Mouse (Mus musculus): Measurements from ENCODE around the gene Myo3b. TPM values are rescaled to one million over a fixed set of nuclear protein-coding genes. Genes with fewer than 3 reads are reported as not detected.
A peak's percentile ranks its signal among the peaks of the same experiment; 100 is the strongest.

Myo3b gene
- polyA plus RNA-seq, 1 experiment from 2014 or later = 0.39 TPM

GRCm38 (mm10) chr2:70443035-70443434 is 404.1 kb downstream of the Myo3b start:
- 5% methylated on average over 4 of the region's 4 CpGs for WGBS
- H3K9ac ChIP-seq (ENCODE audit: low read depth, low read length) = no peak overlapping the region
- H3K27me3 ChIP-seq (replicated peaks; ENCODE audit: control insufficient read depth, insufficient read depth, low read length) = no peaks in the 10 kb centered on the region
- H3K4me2 ChIP-seq (ENCODE audit: low read length) = no peak overlapping the region; the same call in 1 of the 2 replicates
- peak; percentile 52; the same call in 1 of the 2 replicates for ATAC-seq
- H3K4me3 ChIP-seq (ENCODE audit: low read length) = no peak overlapping the region
- no peaks in the 10 kb centered on the region for H3K9me3 ChIP-seq (ENCODE audit: control insufficient read depth, low read length)
- peaks cover 8% of the 10 kb centered on the region for H3K4me1 ChIP-seq (ENCODE audit: control insufficient read depth, insufficient read depth, low read depth, low read length)
- H3K27ac ChIP-seq (ENCODE audit: low read depth, low read length) = no peak overlapping the region
- H3K36me3 ChIP-seq (ENCODE audit: control insufficient read depth, insufficient read depth, low read length) = no peaks in the 10 kb centered on the region

GRCm38 (mm10) chr2:70444141-70444540 is 405.2 kb downstream of the Myo3b start:
- H3K27ac ChIP-seq (ENCODE audit: low read depth, low read length) = no peak overlapping the region; the same call in 1 of the 2 replicates
- peak; percentile 58; the same call in 1 of the 2 replicates for ATAC-seq
- no peaks in the 10 kb centered on the region for H3K9me3 ChIP-seq (ENCODE audit: control insufficient read depth, low read length)

GRCm38 (mm10) chr2:70456205-70456604 is 417.3 kb downstream of the Myo3b start:
- WGBS = 9% methylated on average over 12 of the region's 12 CpGs

More at GRCm38 (mm10) chr2:70444141-70444540, 405.2 kb downstream of the Myo3b start:
- no peaks in the 10 kb centered on the region for H3K27me3 ChIP-seq (replicated peaks; ENCODE audit: control insufficient read depth, insufficient read depth, low read length)
- H3K4me3 ChIP-seq (ENCODE audit: low read length) = no peak overlapping the region
- H3K9ac ChIP-seq (ENCODE audit: low read depth, low read length) = no peak overlapping the region
- peaks cover 8% of the 10 kb centered on the region for H3K4me1 ChIP-seq (ENCODE audit: control insufficient read depth, insufficient read depth, low read depth, low read length)
- 5% methylated on average over 7 of the region's 7 CpGs for whole genome bisulfite sequencing
- no peaks in the 10 kb centered on the region for H3K36me3 ChIP-seq (ENCODE audit: control insufficient read depth, insufficient read depth, low read length)
- H3K4me2 ChIP-seq (ENCODE audit: low read length) = peak overlapping the region; percentile 36

GRCm38 (mm10) chr2:70463606-70464005 is 424.7 kb downstream of the Myo3b start:
- Histone ChIP-seq H3K27me3 (replicated peaks; ENCODE audit: control insufficient read depth, insufficient read depth, low read length) (peaks cover 5% of the 10 kb centered on the region; the same call in 1 of the 2 replicates), H3K9ac (ENCODE audit: low read depth, low read length) (no peak overlapping the region), H3K9me3 (ENCODE audit: control insufficient read depth, low read length) (no peaks in the 10 kb centered on the region), H3K27ac (ENCODE audit: low read depth, low read length) (no peak overlapping the region), H3K4me1 (ENCODE audit: control insufficient read depth, insufficient read depth, low read depth, low read length) (no peaks in the 10 kb centered on the region), H3K4me3 (ENCODE audit: low read length) (no peak overlapping the region), H3K4me2 (ENCODE audit: low read length) (no peak overlapping the region), H3K36me3 (ENCODE audit: control insufficient read depth, insufficient read depth, low read length) (no peaks in the 10 kb centered on the region)
- no peak for ATAC-seq
- 89% methylated on average over 1 of the region's 1 CpGs for WGBS

More at GRCm38 (mm10) chr2:70456205-70456604, 417.3 kb downstream of the Myo3b start:
- Histone ChIP-seq H3K4me2 (ENCODE audit: low read length) (peak overlapping the region; percentile 51), H3K4me1 (ENCODE audit: control insufficient read depth, insufficient read depth, low read depth, low read length) (no peaks in the 10 kb centered on the region), H3K9me3 (ENCODE audit: control insufficient read depth, low read length) (no peaks in the 10 kb centered on the region), H3K36me3 (ENCODE audit: control insufficient read depth, insufficient read depth, low read length) (no peaks in the 10 kb centered on the region), H3K4me3 (ENCODE audit: low read length) (peak overlapping the region; percentile 27), H3K27me3 (replicated peaks; ENCODE audit: control insufficient read depth, insufficient read depth, low read length) (no peaks in the 10 kb centered on the region), H3K9ac (ENCODE audit: low read depth, low read length) (peak overlapping the region; percentile 3), H3K27ac (ENCODE audit: low read depth, low read length) (no peak overlapping the region)
- peak; percentile 52 for ATAC-seq

GRCm38 (mm10) chr2:70471136-70471535 is 432.2 kb downstream of the Myo3b start:
- no peaks in the 10 kb centered on the region for H3K9me3 ChIP-seq (ENCODE audit: control insufficient read depth, low read length)
- H3K4me3 ChIP-seq (ENCODE audit: low read length) = no peak overlapping the region
- no peak for ATAC-seq
- no peak overlapping the region for H3K4me2 ChIP-seq (ENCODE audit: low read length)
- H3K27me3 ChIP-seq (replicated peaks; ENCODE audit: control insufficient read depth, insufficient read depth, low read length) = peaks cover 30% of the 10 kb centered on the region
- no peak overlapping the region for H3K27ac ChIP-seq (ENCODE audit: low read depth, low read length)
- 19% methylated on average over 5 of the region's 5 CpGs for WGBS
- H3K36me3 ChIP-seq (ENCODE audit: control insufficient read depth, insufficient read depth, low read length) = no peaks in the 10 kb centered on the region
- peaks cover 28% of the 10 kb centered on the region for H3K4me1 ChIP-seq (ENCODE audit: control insufficient read depth, insufficient read depth, low read depth, low read length)
- H3K9ac ChIP-seq (ENCODE audit: low read depth, low read length) = no peak overlapping the region

GRCm38 (mm10) chr2:70471861-70472620 is 433.1 kb downstream of the Myo3b start:
- Histone ChIP-seq H3K9me3 (ENCODE audit: control insufficient read depth, low read length) (no peaks in the 10 kb centered on the region; the same call in 1 of the 2 replicates), H3K27ac (ENCODE audit: low read depth, low read length) (no peak overlapping the region), H3K27me3 (replicated peaks; ENCODE audit: control insufficient read depth, insufficient read depth, low read length) (peaks cover 35% of the 10 kb centered on the region), H3K4me3 (ENCODE audit: low read length) (peak overlapping the region; percentile 39), H3K9ac (ENCODE audit: low read depth, low read length) (peak overlapping the region; percentile 46; the same call in 1 of the 2 replicates), H3K4me2 (ENCODE audit: low read length) (peak overlapping the region; percentile 71), H3K36me3 (ENCODE audit: control insufficient read depth, insufficient read depth, low read length) (no peaks in the 10 kb centered on the region), H3K4me1 (ENCODE audit: control insufficient read depth, insufficient read depth, low read depth, low read length) (peaks cover 37% of the 10 kb centered on the region)
- no peak for ATAC-seq
- WGBS = 1% methylated on average over 48 of the region's 48 CpGs

Other genes starting within 250 kb of the Myo3b start
- 2.4 and 2.8 TPM in 2 replicates for gene Ccdc173, start 249.6 kb upstream of the Myo3b start, polyA plus RNA-seq (2015; fragmentation: Nextera tagmentation; extraction: Ambion mirVana)
- gene Phospho2, start 249.5 kb upstream of the Myo3b start, polyA plus RNA-seq (2015; fragmentation: Nextera tagmentation; extraction: Ambion mirVana) = 32.1 and 36.5 TPM in 2 replicates
- 96.3 and 98.2 TPM in 2 replicates for gene Klhl23, start 217.2 kb upstream of the Myo3b start, polyA plus RNA-seq (2015; fragmentation: Nextera tagmentation; extraction: Ambion mirVana)
- gene Ssb, start 177.6 kb upstream of the Myo3b start, polyA plus RNA-seq (2015; fragmentation: Nextera tagmentation; extraction: Ambion mirVana) = 212 and 239 TPM in 2 replicates
- gene Mettl5, start 153.5 kb upstream of the Myo3b start, polyA plus RNA-seq (2015; fragmentation: Nextera tagmentation; extraction: Ambion mirVana) = 31.1 and 34.8 TPM in 2 replicates
- gene Ubr3, start 141.9 kb upstream of the Myo3b start, polyA plus RNA-seq (2015; fragmentation: Nextera tagmentation; extraction: Ambion mirVana) = 13.4 and 15.8 TPM in 2 replicates